Mouse (Mus musculus) sigmoid colon, adult 10 weeks (tissue): ENCODE measurements around the gene Gm21663. TPM values are rescaled to one million over a fixed set of nuclear protein-coding genes. Genes with fewer than 3 reads are reported as not detected.

Experiments
- polyA plus RNA-seq: library from polyadenylated mRNA; stranded (reverse); fragments of 350-450 nt; fragmentation: Illumina TruSeq; extraction: RNeasy Lipid Tissue Mini Kit (QIAGEN cat#74804); gene quantifications from one replicate; pipeline ENCODE4 v1.2.3, GENCODE M21; 2014; ENCODE audit warnings: low read depth, low replicate concordance

The Gm21663 gene
- polyA plus RNA-seq, result not detected

DNA sequence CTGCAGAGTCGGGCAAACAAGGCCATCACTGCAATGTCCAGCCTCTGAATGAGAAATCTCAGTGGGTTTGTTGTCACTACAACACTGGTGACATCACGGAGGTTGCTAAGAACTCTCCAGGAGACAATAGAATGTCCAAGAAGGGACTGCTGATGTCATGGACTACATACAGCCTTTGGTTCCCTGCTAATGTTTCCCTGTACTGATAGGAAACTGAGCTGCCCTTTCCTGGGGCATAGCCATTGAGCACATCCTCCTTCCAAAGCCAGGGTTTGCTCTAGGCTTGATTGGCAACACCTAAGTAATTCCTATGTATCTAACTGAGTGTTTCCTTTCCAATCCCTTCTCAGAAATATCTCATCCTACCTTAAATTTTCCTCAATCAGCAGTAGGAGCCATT is at the start of gene Gm21663:
Gene Gm21663 (minus strand): TSS at position 101 of the 400 bp plus-strand sequence.

GRCm38 (mm10) chr5:25988550-25988949 is 46.4 kb upstream of the Gm21663 start, which contains the start of gene Gm21698:
Gene Gm21698, minus strand, starts transcription at chr5:25988650.

DNA sequence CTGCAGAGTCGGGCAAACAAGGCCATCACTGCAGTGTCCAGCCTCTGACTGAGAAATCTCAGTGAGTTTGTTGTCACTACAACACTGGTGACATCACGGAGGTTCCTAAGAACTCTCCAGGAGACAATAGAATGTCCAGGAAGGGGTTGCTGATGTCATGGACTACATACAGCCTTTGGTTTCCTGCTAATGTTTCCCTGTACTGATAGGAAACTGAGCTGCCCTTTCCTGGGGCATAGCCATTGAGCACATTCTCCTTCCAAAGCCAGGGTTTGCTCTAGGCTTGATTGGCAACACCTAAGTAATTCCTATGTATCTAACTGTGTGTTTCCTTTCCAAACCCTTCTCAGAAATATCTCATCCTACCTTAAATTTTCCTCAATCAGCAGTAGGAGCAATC is 30.4 kb upstream of the Gm21663 start, which contains the start of gene Gm21680:
Gene Gm21680 (minus strand): TSS at position 101 of the 400 bp plus-strand sequence.

DNA sequence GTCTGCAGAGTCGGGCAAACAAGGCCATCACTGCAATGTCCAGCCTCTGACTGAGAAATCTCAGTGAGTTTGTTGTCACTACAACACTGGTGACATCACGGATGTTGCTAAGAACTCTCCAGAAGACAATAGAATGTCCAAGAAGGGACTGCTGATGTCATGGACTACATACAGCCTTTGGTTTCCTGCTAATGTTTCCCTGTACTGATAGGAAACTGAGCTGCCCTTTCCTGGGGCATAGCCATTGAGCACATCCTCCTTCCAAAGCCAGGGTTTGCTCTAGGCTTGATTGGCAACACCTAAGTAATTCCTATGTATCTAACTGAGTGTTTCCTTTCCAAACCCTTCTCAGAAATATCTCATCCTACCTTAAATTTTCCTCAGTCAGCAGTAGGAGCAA is 12.1 kb upstream of the Gm21663 start, which contains the start of gene Gm21671:
Gene Gm21671 (minus strand): TSS at position 101 of the 400 bp plus-strand sequence.

Other genes with a start within 250 kb of the Gm21663 start
- gene Xrcc2, start 236.6 kb downstream of the Gm21663 start, polyA plus RNA-seq, result 3.2 TPM
- gene Actr3b, start 182.4 kb downstream of the Gm21663 start, polyA plus RNA-seq, result 1.4 TPM
- not detected for gene Gm21671, start 12.0 kb upstream of the Gm21663 start, polyA plus RNA-seq
- not detected for gene Gm21680, start 30.3 kb upstream of the Gm21663 start, polyA plus RNA-seq
- not detected for gene Gm21698, start 46.3 kb upstream of the Gm21663 start, polyA plus RNA-seq
- not detected for gene Gm1979, start 62.4 kb upstream of the Gm21663 start, polyA plus RNA-seq
- gene Gm5862, start 80.5 kb upstream of the Gm21663 start, polyA plus RNA-seq, result not detected
- gene Speer4a, start 97.2 kb upstream of the Gm21663 start, polyA plus RNA-seq, result not detected
- gene Gm7347, start 116.2 kb upstream of the Gm21663 start, polyA plus RNA-seq, result not detected
- not detected for gene Gm10471, start 146.9 kb upstream of the Gm21663 start, polyA plus RNA-seq
- gene 5031410I06Rik, start 163.0 kb upstream of the Gm21663 start, polyA plus RNA-seq, result not detected
- gene Gm10220, start 179.0 kb upstream of the Gm21663 start, polyA plus RNA-seq, result not detected